Mouse (Mus musculus): ENCODE measurements around the gene Fut7. TPM values are rescaled to one million over a fixed set of nuclear protein-coding genes. Genes with fewer than 3 reads are reported as not detected.

The Fut7 gene
- polyA plus RNA-seq, 1 experiment from 2014 or later, result 1.4 TPM

DNA sequence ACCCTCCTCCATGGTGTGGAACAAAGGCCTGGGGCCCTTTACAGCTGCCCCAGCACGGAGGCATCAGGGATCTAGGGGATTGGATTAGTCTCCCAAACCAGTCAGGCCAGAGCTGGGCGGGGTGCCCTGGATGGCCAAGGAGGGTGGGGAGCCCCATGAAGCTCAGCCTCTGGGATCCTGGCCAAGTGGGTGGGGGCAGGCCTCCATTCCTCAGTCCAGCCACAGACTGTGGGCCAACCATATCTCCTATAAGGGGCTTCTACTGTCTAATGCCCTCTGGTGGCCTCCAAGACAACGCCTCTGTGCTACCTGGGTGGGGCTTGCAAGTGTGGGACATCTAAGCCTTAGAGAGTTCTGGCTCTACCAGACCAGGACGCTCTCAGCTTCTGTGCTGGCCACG is 35.8 kb downstream of the Fut7 start:
- no peak for DNase-seq (ENCODE audit: low spot score)

GRCm38 (mm10) chr2:25460135-25460534 is 37.1 kb downstream of the Fut7 start:
- DNase-seq (ENCODE audit: low spot score), result no peak

DNA sequence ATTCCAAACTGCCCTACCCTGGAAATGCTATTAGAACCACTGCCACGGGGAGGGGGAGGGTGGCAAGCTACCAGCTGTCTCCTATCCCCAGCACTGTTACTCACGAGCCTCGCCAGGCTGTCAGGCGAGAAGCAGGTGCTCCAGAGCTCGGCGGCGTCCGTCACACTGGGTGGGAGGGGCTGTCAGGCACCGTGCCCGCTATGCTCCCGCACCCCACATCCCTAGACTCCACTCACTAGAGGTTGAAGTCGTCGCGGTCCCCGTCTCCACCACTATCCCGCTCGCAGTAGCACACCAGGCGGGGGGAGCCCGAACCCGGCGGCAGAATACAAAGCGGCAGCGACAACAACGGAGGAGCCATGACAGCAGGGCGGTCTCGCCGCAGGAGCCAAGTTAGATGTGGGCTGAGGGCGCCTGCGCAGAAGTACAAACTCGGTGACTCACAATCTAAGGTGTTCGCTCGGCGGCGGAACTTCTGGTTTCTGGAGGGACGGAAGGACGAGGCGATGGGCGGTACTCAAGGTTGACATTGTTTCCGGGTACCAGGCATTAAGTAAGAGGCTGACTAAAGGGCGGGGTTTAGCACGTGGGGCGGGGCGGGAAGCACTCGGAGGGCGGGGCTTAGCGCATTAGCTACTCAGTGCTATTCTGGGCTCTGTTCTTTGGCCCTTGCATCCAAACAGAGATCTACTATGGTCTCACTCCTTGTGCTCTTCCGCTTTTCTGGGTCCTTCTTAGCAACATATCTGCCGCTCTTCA is 37.7 kb downstream of the Fut7 start, which contains the start of gene Paxx:
Gene Paxx (minus strand): TSS at position 544 of the 759 bp plus-strand sequence.
- peak; percentile 99 for DNase-seq (ENCODE audit: low spot score)

DNA sequence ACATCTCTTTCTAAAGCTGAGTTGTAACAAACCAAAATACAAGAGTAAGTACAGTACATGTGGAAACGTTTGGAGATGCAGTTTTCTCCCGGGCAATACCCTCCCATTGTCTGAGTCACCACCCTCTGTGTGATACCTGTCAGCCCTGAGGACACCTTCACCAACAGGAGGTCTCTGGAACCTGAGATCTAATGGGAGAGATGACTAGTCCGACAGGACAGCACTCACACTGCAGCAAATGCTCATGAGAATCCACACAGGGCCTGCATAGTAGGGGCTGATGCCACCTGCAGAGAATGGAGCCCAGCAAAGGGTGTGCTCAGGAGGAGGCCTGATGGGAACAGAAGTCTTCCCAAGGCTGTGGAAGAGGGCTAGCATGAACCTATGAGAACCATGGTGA is 38.3 kb downstream of the Fut7 start:
- DNase-seq (ENCODE audit: low spot score), result no peak

- DNase-seq (ENCODE audit: low spot score), result no peak
Observed at GRCm38 (mm10) chr2:25463630-25464029, 40.6 kb downstream of the Fut7 start.

- DNase-seq (ENCODE audit: low spot score), result peak; percentile 8
Observed at GRCm38 (mm10) chr2:25465256-25465655, 42.2 kb downstream of the Fut7 start.

- peak; percentile 90 for DNase-seq (ENCODE audit: low spot score)
Observed at GRCm38 (mm10) chr2:25465816-25466635, 43.0 kb downstream of the Fut7 start.

GRCm38 (mm10) chr2:25467606-25468303 is 44.7 kb downstream of the Fut7 start:
- no peak for DNase-seq (ENCODE audit: low spot score)

GRCm38 (mm10) chr2:25468962-25469915 is 46.2 kb downstream of the Fut7 start:
- no peak for DNase-seq (ENCODE audit: low spot score)

- DNase-seq (ENCODE audit: low spot score), result no peak
Observed at GRCm38 (mm10) chr2:25469969-25470368, 46.9 kb downstream of the Fut7 start, which contains the start of gene Ptgds. Gene Ptgds, minus strand, starts transcription at chr2:25470046.

DNA sequence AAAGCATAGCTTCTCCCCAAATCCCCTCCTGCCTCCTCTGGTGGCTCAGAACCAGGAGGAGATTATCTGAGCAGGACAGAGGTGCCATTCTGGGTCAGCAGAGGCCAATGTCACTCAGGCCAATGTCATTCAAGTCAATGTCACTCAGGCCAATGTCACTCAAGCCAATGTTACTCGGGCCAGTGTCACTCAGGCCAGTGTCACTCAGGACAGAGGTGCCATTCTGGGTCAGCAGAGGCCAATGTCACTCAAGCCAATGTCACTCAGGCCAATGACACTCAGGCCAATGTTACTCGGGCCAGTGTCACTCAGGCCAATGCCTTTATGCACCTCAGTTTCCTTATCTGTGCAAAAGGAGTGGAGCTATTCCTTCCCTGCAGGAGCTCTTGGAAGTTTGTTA is 49.5 kb downstream of the Fut7 start:
- DNase-seq (ENCODE audit: low spot score), result no peak

Small RNAs within 50 kb of the gene (microRNA-seq; reads per million reads assigned to microRNA genes)
- gene Mir3087 (ENCODE audit: borderline number of aligned reads), result not detected

Other genes starting within 250 kb of the Fut7 start
- 9.5 TPM in 2 replicates for gene Nrarp, start 242.5 kb upstream of the Fut7 start, polyA plus RNA-seq (2015; fragmentation: Nextera tagmentation; extraction: Ambion mirVana)
- gene Tor4a, start 226.4 kb upstream of the Fut7 start, polyA plus RNA-seq (2015; fragmentation: Nextera tagmentation; extraction: Ambion mirVana), result 23.5 and 25.6 TPM in 2 replicates
- 73.3 and 78.1 TPM in 2 replicates for gene Nelfb, start 211.8 kb upstream of the Fut7 start, polyA plus RNA-seq (2015; fragmentation: Nextera tagmentation; extraction: Ambion mirVana)
- gene Stpg3, start 208.6 kb upstream of the Fut7 start, polyA plus RNA-seq (2015; fragmentation: Nextera tagmentation; extraction: Ambion mirVana), result 0.14 TPM in 1 of 2 replicates, not detected in the other
- 0.34 TPM in 1 of 2 replicates, not detected in the other for gene Fam166a, start 204.5 kb upstream of the Fut7 start, polyA plus RNA-seq (2015; fragmentation: Nextera tagmentation; extraction: Ambion mirVana)
- gene Tubb4b, start 198.6 kb upstream of the Fut7 start, polyA plus RNA-seq (2015; fragmentation: Nextera tagmentation; extraction: Ambion mirVana), result 460 and 503 TPM in 2 replicates
- 0.05 TPM in 1 of 2 replicates, not detected in the other for gene Slc34a3, start 188.9 kb upstream of the Fut7 start, polyA plus RNA-seq (2015; fragmentation: Nextera tagmentation; extraction: Ambion mirVana)
- not detected in 2 replicates for gene Rnf224, start 186.5 kb upstream of the Fut7 start, polyA plus RNA-seq (2015; fragmentation: Nextera tagmentation; extraction: Ambion mirVana)
- 0.80 and 1.2 TPM in 2 replicates for gene Rnf208, start 181.0 kb upstream of the Fut7 start, polyA plus RNA-seq (2015; fragmentation: Nextera tagmentation; extraction: Ambion mirVana)
- gene Cysrt1, start 180.8 kb upstream of the Fut7 start, polyA plus RNA-seq (2015; fragmentation: Nextera tagmentation; extraction: Ambion mirVana), result 0.19 and 0.33 TPM in 2 replicates
- 3.4 and 4.9 TPM in 2 replicates for gene AL732309.1, start 176.4 kb upstream of the Fut7 start, polyA plus RNA-seq (2015; fragmentation: Nextera tagmentation; extraction: Ambion mirVana)
- 43.1 and 47.4 TPM in 2 replicates for gene Tmem203, start 167.8 kb upstream of the Fut7 start, polyA plus RNA-seq (2015; fragmentation: Nextera tagmentation; extraction: Ambion mirVana)
- gene Tprn, start 160.6 kb upstream of the Fut7 start, polyA plus RNA-seq (2015; fragmentation: Nextera tagmentation; extraction: Ambion mirVana), result 10.2 and 12.6 TPM in 2 replicates
- 322 and 323 TPM in 2 replicates for gene Ssna1, start 150.8 kb upstream of the Fut7 start, polyA plus RNA-seq (2015; fragmentation: Nextera tagmentation; extraction: Ambion mirVana)
- gene Anapc2, start 150.8 kb upstream of the Fut7 start, polyA plus RNA-seq (2015; fragmentation: Nextera tagmentation; extraction: Ambion mirVana), result 71.5 and 80.6 TPM in 2 replicates
- not detected in 2 replicates for gene Tmem210, start 135.1 kb upstream of the Fut7 start, polyA plus RNA-seq (2015; fragmentation: Nextera tagmentation; extraction: Ambion mirVana)
- gene Lrrc26, start 133.4 kb upstream of the Fut7 start, polyA plus RNA-seq (2015; fragmentation: Nextera tagmentation; extraction: Ambion mirVana), result 1.4 and 3.6 TPM in 2 replicates
- gene Grin1, start 104.1 kb upstream of the Fut7 start, polyA plus RNA-seq (2015; fragmentation: Nextera tagmentation; extraction: Ambion mirVana), result 0.12 and 0.21 TPM in 2 replicates
- 37.1 and 40.7 TPM in 2 replicates for gene Man1b1, start 90.9 kb upstream of the Fut7 start, polyA plus RNA-seq (2015; fragmentation: Nextera tagmentation; extraction: Ambion mirVana)
- gene Dpp7, start 66.9 kb upstream of the Fut7 start, polyA plus RNA-seq (2015; fragmentation: Nextera tagmentation; extraction: Ambion mirVana), result 8.7 and 9.1 TPM in 2 replicates
- 21.3 and 24.6 TPM in 2 replicates for gene Uap1l1, start 57.6 kb upstream of the Fut7 start, polyA plus RNA-seq (2015; fragmentation: Nextera tagmentation; extraction: Ambion mirVana)
- gene Sapcd2, start 50.9 kb upstream of the Fut7 start, polyA plus RNA-seq (2015; fragmentation: Nextera tagmentation; extraction: Ambion mirVana), result 22.8 and 25.4 TPM in 2 replicates
- gene Entpd2, start 27.4 kb upstream of the Fut7 start, polyA plus RNA-seq (2015; fragmentation: Nextera tagmentation; extraction: Ambion mirVana), result 7.6 and 9.0 TPM in 2 replicates
- 6.3 and 7.2 TPM in 2 replicates for gene Npdc1, start 23.9 kb upstream of the Fut7 start, polyA plus RNA-seq (2015; fragmentation: Nextera tagmentation; extraction: Ambion mirVana)
- 3.3 and 4.7 TPM in 2 replicates for gene Abca2, start 5.4 kb downstream of the Fut7 start, polyA plus RNA-seq (2015; fragmentation: Nextera tagmentation; extraction: Ambion mirVana)
- gene Clic3, start 33.6 kb downstream of the Fut7 start, polyA plus RNA-seq (2015; fragmentation: Nextera tagmentation; extraction: Ambion mirVana), result 3.6 and 4.7 TPM in 2 replicates
- 72.4 and 83.3 TPM in 2 replicates for gene Paxx, start 37.8 kb downstream of the Fut7 start, polyA plus RNA-seq (2015; fragmentation: Nextera tagmentation; extraction: Ambion mirVana)
- gene Ptgds, start 46.8 kb downstream of the Fut7 start, polyA plus RNA-seq (2015; fragmentation: Nextera tagmentation; extraction: Ambion mirVana), result 6.3 TPM in 2 replicates
- not detected in 2 replicates for gene Lcn12, start 70.6 kb downstream of the Fut7 start, polyA plus RNA-seq (2015; fragmentation: Nextera tagmentation; extraction: Ambion mirVana)
- 44.3 and 47.2 TPM in 2 replicates for gene Fbxw5, start 77.5 kb downstream of the Fut7 start, polyA plus RNA-seq (2015; fragmentation: Nextera tagmentation; extraction: Ambion mirVana)
- gene C8g, start 78.5 kb downstream of the Fut7 start, polyA plus RNA-seq (2015; fragmentation: Nextera tagmentation; extraction: Ambion mirVana), result 5.6 and 6.4 TPM in 2 replicates
- gene Traf2, start 123.7 kb downstream of the Fut7 start, polyA plus RNA-seq (2015; fragmentation: Nextera tagmentation; extraction: Ambion mirVana), result 58.1 and 59.1 TPM in 2 replicates
- gene Edf1, start 134.6 kb downstream of the Fut7 start, polyA plus RNA-seq (2015; fragmentation: Nextera tagmentation; extraction: Ambion mirVana), result 466 and 515 TPM in 2 replicates
- gene Mamdc4, start 151.6 kb downstream of the Fut7 start, polyA plus RNA-seq (2015; fragmentation: Nextera tagmentation; extraction: Ambion mirVana), result 0.53 and 1.0 TPM in 2 replicates
- 184 and 191 TPM in 2 replicates for gene Phpt1, start 152.0 kb downstream of the Fut7 start, polyA plus RNA-seq (2015; fragmentation: Nextera tagmentation; extraction: Ambion mirVana)
- gene Ajm1, start 158.5 kb downstream of the Fut7 start, polyA plus RNA-seq (2015; fragmentation: Nextera tagmentation; extraction: Ambion mirVana), result 0.04 and 0.49 TPM in 2 replicates
- gene Rabl6, start 185.3 kb downstream of the Fut7 start, polyA plus RNA-seq (2015; fragmentation: Nextera tagmentation; extraction: Ambion mirVana), result 30.3 and 39.7 TPM in 2 replicates
- 0.04 and 0.05 TPM in 2 replicates for gene Ccdc183, start 194.4 kb downstream of the Fut7 start, polyA plus RNA-seq (2015; fragmentation: Nextera tagmentation; extraction: Ambion mirVana)
- gene Tmem141, start 198.7 kb downstream of the Fut7 start, polyA plus RNA-seq (2015; fragmentation: Nextera tagmentation; extraction: Ambion mirVana), result 5.8 and 7.0 TPM in 2 replicates
- gene Fcna, start 204.8 kb downstream of the Fut7 start, polyA plus RNA-seq (2015; fragmentation: Nextera tagmentation; extraction: Ambion mirVana), result 9.1 and 9.2 TPM in 2 replicates
- gene Lcn8, start 229.9 kb downstream of the Fut7 start, polyA plus RNA-seq (2015; fragmentation: Nextera tagmentation; extraction: Ambion mirVana), result 0.38 and 0.76 TPM in 2 replicates
- gene Lcn5, start 234.7 kb downstream of the Fut7 start, polyA plus RNA-seq (2015; fragmentation: Nextera tagmentation; extraction: Ambion mirVana), result not detected in 2 replicates